Mouse (Mus musculus): ENCODE measurements at regions not wholly inside any gene's neighbourhood (a gene's known extent, or its start where the extent isn't known, plus 50 kb on each side); places are given as distances from the start of the nearest gene placed in this dataset.
A peak's percentile ranks its signal among the peaks of the same experiment; 100 is the strongest.

DNA sequence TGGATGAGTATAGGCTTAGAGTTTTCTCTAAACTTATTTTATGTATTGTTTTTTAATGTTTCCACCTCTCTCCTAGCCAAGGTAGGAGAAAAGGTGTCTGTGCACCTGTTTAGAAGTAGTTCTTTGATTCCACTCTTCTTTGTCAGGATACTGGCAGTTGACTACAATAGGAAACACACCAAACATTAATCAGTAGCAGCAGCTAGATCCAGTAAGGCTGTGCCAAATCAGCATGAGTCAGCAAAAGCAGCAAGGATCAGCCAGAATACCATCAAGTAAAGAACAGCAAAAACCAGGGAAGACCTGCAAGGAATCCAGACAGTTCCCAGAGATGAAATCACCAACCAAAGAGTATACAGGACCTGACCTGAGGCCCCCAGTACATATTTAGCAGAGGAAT is 303.7 kb downstream of the Gm21833 start:
- H3K27me3 ChIP-seq (ENCODE audit: control insufficient read depth, insufficient read depth, low read length) = no peaks in the 10 kb centered on the region
- no peaks in the 10 kb centered on the region for H3K9me3 ChIP-seq (ENCODE audit: control insufficient read depth, low read length)
- no peak overlapping the region for H3K9ac ChIP-seq (replicated peaks; ENCODE audit: low read depth, low read length)
- H3K4me3 ChIP-seq (ENCODE audit: low read depth, low read length) = no peak overlapping the region
- ATAC-seq (ENCODE audit: low read depth) = no peak
- no peaks in the 10 kb centered on the region for H3K36me3 ChIP-seq (ENCODE audit: control insufficient read depth, insufficient read depth, low read length)
- H3K27ac ChIP-seq (ENCODE audit: low read depth, low read length) = no peak overlapping the region
- no peaks in the 10 kb centered on the region for H3K4me1 ChIP-seq (ENCODE audit: control insufficient read depth, insufficient read depth, low read length)
- H3K4me2 ChIP-seq (ENCODE audit: low read depth, low read length) = no peak overlapping the region

GRCm38 (mm10) chr16:83173021-83173420 is 344.8 kb downstream of the Gm21833 start:
- WGBS = 87% methylated on average over 1 of the region's 1 CpGs
- Histone ChIP-seq H3K9ac (replicated peaks; ENCODE audit: low read depth, low read length) (no peak overlapping the region), H3K9me3 (ENCODE audit: control insufficient read depth, low read length) (no peaks in the 10 kb centered on the region), H3K4me1 (ENCODE audit: control insufficient read depth, insufficient read depth, low read length) (no peaks in the 10 kb centered on the region), H3K4me2 (ENCODE audit: low read depth, low read length) (no peak overlapping the region), H3K4me3 (ENCODE audit: low read depth, low read length) (no peak overlapping the region), H3K36me3 (ENCODE audit: control insufficient read depth, insufficient read depth, low read length) (no peaks in the 10 kb centered on the region), H3K27ac (ENCODE audit: low read depth, low read length) (no peak overlapping the region), H3K27me3 (ENCODE audit: control insufficient read depth, insufficient read depth, low read length) (no peaks in the 10 kb centered on the region)
- no peak for ATAC-seq (ENCODE audit: low read depth)

DNA sequence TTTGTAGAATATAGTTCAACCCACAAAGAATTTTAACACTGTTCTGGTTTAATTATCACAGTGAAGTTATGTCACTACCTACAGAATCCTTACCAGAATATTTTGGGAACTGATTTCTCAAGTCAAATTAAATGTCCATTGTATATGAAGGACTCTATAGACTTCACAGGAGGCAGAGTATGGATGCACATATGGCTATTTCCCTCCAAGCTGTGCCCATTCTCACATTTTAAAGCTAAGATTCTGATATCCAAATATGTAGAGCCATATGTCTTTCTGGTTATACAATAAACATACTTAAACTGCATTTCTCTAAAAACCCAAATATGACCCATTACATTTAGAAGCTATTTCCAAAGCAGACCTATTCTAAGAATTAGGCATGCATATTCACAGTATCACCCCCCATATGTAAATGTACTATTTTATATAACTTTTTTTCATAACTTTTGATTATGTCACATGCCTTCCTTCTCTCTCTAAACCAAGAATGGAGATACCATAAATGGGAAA is 365.3 kb downstream of the Gm21833 start:
- H3K27me3 ChIP-seq (ENCODE audit: control insufficient read depth, insufficient read depth, low read length) = no peaks in the 10 kb centered on the region
- H3K27ac ChIP-seq (ENCODE audit: low read depth, low read length) = no peak overlapping the region
- no peak overlapping the region for H3K9ac ChIP-seq (replicated peaks; ENCODE audit: low read depth, low read length)
- H3K4me1 ChIP-seq (ENCODE audit: control insufficient read depth, insufficient read depth, low read length) = no peaks in the 10 kb centered on the region
- H3K4me2 ChIP-seq (ENCODE audit: low read depth, low read length) = no peak overlapping the region
- no peaks in the 10 kb centered on the region for H3K9me3 ChIP-seq (ENCODE audit: control insufficient read depth, low read length)
- ATAC-seq (ENCODE audit: low read depth) = no peak
- no peak overlapping the region for H3K4me3 ChIP-seq (ENCODE audit: low read depth, low read length)
- no peaks in the 10 kb centered on the region for H3K36me3 ChIP-seq (ENCODE audit: control insufficient read depth, insufficient read depth, low read length)

DNA sequence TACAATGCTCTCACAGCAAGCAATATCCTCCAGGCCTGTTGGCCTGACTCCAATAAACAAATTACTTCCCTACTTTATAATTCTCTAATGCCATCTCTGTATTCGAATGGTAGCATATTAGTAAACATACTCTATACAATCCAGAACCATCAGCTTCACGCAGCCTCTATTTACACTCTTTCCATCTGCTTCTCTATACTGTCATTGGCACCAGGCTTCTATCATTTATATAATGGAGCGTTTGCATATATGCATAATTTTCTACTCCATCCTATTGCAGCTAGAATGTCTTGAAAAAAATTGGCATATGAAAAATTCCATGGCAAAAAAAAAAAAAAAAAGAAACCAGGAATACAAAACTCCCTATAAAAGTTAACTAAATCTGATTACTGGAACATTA is 369.6 kb downstream of the Gm21833 start:
- no peaks in the 10 kb centered on the region for H3K27me3 ChIP-seq (ENCODE audit: control insufficient read depth, insufficient read depth, low read length)
- no peaks in the 10 kb centered on the region for H3K36me3 ChIP-seq (ENCODE audit: control insufficient read depth, insufficient read depth, low read length)
- H3K4me1 ChIP-seq (ENCODE audit: control insufficient read depth, insufficient read depth, low read length) = no peaks in the 10 kb centered on the region
- 0 out of 2 replicates have a peak, but pooled peaks have one; percentile 9 for ATAC-seq (ENCODE audit: low read depth)
- H3K27ac ChIP-seq (ENCODE audit: low read depth, low read length) = no peak overlapping the region
- H3K9ac ChIP-seq (replicated peaks; ENCODE audit: low read depth, low read length) = no peak overlapping the region
- H3K4me3 ChIP-seq (ENCODE audit: low read depth, low read length) = no peak overlapping the region
- 65% methylated on average over 3 of the region's 3 CpGs for WGBS
- H3K4me2 ChIP-seq (ENCODE audit: low read depth, low read length) = no peak overlapping the region
- no peaks in the 10 kb centered on the region for H3K9me3 ChIP-seq (ENCODE audit: control insufficient read depth, low read length)

Measured in neural tube, embryonic 14.5 days (tissue).